Mouse (Mus musculus): ENCODE measurements around the gene Rpl29. TPM values are rescaled to one million over a fixed set of nuclear protein-coding genes. Genes with fewer than 3 reads are reported as not detected.
A peak's percentile ranks its signal among the peaks of the same experiment; 100 is the strongest.

The Rpl29 gene
- 608 and 648 TPM in 2 replicates for polyA plus RNA-seq (2016; fragmentation: Nextera tagmentation; extraction: Ambion mirVana)

DNA sequence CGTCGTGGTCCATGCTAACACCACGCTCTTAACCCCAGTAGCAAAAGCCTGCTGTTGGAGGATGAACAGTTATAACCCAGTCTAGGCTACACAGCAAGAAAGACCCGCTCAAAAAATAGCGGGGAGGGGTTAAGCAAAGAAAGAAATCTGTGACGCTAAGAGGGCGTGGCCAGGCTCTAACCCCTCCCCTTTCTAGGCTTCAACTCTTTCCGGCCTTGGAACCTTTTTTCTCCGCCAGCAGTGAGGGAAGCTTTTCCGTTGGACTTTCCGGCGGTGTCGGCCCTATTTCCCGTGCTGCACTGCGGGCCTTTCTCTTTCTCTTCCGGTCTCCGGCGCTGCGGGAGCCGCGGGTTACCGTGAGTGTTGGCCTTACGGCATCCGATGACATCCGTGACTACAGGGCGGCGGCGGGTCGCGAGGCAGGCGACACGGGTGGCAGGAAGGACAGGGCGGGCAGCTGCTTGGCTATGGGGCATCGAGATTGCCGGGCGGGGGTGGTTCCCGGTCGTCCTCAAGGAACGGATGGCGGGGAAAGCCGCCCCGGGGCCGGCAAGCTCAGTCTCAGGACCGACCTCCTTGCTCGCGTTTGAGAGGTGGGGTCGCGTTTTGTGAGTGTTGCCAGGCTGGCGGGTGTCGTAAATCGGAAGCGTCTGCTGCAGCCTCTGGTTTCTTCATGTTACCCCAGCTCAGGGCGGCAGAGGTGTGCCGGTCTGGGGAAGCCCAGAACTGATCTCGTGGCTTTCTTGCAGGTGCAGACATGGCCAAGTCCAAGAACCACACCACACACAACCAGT is at the start of gene Rpl29:
TSS of gene Rpl29 (plus strand) at position 234 of the 794 bp plus-strand sequence.
- Histone ChIP-seq H3K4me1 (replicated peaks) (peaks cover 24% of the 10 kb centered on the region), H3K27me3 (replicated peaks) (no peaks in the 10 kb centered on the region), H3K9me3 (replicated peaks) (no peaks in the 10 kb centered on the region), H3K4me2 (peak within 1 kb of the TSS; percentile 79), H3K36me3 (peaks cover 36% of the 10 kb centered on the region), H3K27ac (ENCODE audit: poor library complexity, severe bottlenecking) (peak within 1 kb of the TSS; percentile 97), H3K9ac (peak within 1 kb of the TSS; percentile 99), H3K4me3 (peak within 1 kb of the TSS; percentile 95)
- peak; percentile 89 for ATAC-seq (ENCODE audit: insufficient number of reproducible peaks, low FRiP score)
- WGBS = under 1% methylated on average over 55 of the region's 55 CpGs

DNA sequence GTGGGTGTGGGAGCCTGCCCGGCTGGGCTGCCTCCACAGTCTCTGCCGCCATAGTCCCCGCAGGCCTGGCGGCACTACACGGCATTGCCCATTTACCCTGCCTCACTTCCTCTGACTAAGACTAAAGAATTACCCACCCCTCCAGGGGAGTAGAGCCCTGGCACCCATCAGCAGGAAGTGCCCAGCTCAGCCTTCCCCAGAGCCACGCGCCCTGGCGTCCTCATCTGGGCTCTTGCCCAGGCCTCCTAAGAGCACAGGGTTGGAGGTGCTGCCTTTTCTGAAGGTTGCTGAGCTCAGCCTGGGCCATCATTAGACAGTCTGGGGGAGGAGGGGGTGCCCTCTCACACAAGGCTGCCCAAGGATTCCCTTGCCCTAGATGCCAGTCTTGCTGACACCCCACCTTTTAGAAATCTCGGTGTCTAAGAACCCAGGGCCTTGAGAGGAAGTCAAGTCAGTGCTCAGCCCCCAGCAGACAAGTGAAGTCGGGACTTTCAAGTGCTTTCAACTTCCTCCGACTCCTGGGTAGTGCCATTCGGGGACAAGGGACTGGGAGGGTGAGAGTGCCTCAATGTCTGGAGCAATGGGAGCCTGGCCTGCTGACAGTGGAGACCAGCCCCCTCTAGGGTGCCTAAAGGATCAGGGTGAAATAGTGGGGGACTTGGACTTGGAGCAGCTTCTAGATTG is 42.9 kb upstream of the Rpl29 start:
- no peaks in the 10 kb centered on the region for H3K27me3 ChIP-seq (replicated peaks)
- ATAC-seq (ENCODE audit: insufficient number of reproducible peaks, low FRiP score) = no peak
- H3K4me3 ChIP-seq = no peak overlapping the region
- no peaks in the 10 kb centered on the region for H3K36me3 ChIP-seq
- H3K9me3 ChIP-seq (replicated peaks) = no peaks in the 10 kb centered on the region
- H3K4me1 ChIP-seq (replicated peaks) = peaks cover 28% of the 10 kb centered on the region
- H3K9ac ChIP-seq = no peak overlapping the region
- no peak overlapping the region for H3K27ac ChIP-seq (ENCODE audit: poor library complexity, severe bottlenecking)
- no peak overlapping the region for H3K4me2 ChIP-seq
- 78% methylated on average over 12 of the region's 12 CpGs for WGBS

DNA sequence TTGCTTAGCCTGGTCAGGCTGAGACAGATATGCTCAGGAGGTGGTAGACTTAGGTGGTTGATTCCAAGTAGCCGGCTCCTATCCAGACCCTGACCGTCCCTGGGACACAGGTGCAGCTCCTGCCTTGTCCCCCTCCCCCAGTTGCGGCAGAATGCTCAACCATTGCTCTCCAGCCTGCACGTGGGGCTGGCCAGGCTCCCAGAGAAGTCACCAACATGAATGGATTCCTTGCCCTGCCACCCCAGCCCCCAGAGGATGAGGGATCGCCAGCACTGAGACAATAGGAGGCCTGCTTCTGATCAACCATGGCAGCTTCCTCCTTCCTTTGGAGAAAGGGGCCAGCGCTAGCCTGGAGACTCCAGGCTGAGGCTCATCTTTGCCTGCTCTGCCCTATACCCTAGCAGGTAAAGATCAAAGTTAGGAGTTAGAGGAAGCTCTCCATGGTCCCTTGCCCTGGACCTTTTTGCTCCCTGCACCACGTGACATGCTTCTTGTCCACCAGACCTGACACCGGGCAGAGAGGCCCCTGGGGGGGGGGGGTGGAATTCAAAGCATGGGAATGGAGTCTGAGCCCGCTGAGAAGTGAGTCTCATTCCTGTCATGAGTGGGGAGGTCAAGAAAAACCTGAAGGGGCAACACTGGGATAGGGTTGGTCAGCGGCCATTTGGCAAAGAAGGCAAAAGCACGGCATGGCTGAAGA is 36.3 kb upstream of the Rpl29 start:
- Histone ChIP-seq H3K9me3 (replicated peaks) (no peaks in the 10 kb centered on the region), H3K36me3 (no peaks in the 10 kb centered on the region), H3K4me3 (no peak overlapping the region), H3K27ac (ENCODE audit: poor library complexity, severe bottlenecking) (no peak overlapping the region), H3K4me1 (replicated peaks) (peaks cover 60% of the 10 kb centered on the region), H3K9ac (no peak overlapping the region), H3K27me3 (replicated peaks) (no peaks in the 10 kb centered on the region), H3K4me2 (no peak overlapping the region)
- 54% methylated on average over 11 of the region's 11 CpGs for WGBS
- peak; percentile 30 for ATAC-seq (ENCODE audit: insufficient number of reproducible peaks, low FRiP score)

DNA sequence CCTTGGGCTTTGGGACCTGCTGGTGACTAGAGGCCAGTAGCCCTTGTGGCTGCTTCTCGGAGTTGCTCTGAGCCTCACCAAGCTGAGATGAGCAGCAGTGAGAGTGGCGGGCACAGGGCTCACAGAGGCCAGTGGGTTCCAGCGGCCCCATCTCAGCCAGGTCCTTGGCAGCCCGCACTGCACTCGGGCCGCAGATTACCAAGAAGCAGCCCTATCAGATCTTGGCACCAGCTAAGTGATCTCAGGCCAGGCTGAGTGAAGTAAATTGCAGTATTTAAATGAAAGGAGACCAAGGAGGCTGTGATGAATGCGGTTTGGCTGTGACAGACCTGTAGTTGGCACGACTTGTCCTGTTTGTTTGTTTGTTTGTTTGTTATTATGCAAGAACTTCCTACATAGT is 35.7 kb upstream of the Rpl29 start:
- Histone ChIP-seq H3K4me2 (no peak overlapping the region), H3K9ac (no peak overlapping the region), H3K9me3 (replicated peaks) (no peaks in the 10 kb centered on the region), H3K27ac (ENCODE audit: poor library complexity, severe bottlenecking) (no peak overlapping the region), H3K36me3 (no peaks in the 10 kb centered on the region), H3K4me1 (replicated peaks) (peaks cover 64% of the 10 kb centered on the region), H3K4me3 (no peak overlapping the region), H3K27me3 (replicated peaks) (no peaks in the 10 kb centered on the region)
- 78% methylated on average over 8 of the region's 8 CpGs for WGBS
- no peak for ATAC-seq (ENCODE audit: insufficient number of reproducible peaks, low FRiP score)

DNA sequence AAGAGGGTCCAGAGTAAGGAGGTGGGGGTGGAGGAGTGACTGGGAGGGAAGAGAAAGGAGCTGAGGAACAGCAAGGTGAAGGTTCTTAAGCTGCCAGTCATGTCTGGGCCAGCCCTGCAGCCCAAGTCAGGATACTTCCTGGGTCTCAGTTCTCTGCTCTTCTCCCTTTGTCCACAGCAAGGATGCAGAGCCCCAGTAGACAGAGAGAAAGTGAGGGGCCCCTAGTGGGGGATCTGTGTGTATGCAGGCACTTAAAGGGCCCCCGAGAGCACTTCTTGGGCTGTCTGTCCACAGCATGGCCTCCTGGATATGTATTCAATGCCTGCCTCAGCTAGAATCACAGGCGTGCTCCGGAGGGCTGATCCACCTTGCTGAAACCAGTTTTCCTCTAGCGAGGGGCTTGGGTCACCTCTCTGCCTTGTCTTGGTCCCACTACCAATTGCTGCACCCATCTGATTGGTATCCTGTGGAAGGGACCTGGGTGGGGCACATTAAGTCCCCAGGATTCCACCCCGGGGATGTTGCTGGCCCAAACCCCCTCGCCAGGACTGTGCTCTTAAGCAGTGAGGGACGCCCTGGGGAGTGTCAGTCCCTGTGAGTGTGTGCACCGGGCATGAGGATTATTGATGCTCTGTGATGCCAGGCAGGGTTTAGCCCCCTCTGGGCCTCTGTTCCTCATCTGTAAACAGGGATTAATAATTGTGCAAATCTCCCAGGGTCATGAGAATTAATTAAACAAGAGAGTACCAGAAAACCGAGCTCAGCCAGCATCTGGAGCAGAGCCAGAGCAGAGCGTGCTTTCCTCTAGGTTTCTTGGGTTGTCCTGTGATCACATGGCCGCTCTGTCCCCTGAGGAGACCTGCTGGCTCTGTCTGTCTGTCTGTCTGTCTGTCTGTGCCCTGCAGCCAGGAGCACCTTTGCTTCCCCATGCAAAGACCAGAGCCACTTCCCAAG is 34.3 kb upstream of the Rpl29 start:
- Histone ChIP-seq H3K36me3 (no peaks in the 10 kb centered on the region), H3K27ac (ENCODE audit: poor library complexity, severe bottlenecking) (no peak overlapping the region), H3K4me3 (no peak overlapping the region), H3K4me2 (no peak overlapping the region), H3K9ac (no peak overlapping the region), H3K9me3 (replicated peaks) (no peaks in the 10 kb centered on the region), H3K4me1 (replicated peaks) (peaks cover 72% of the 10 kb centered on the region), H3K27me3 (replicated peaks) (no peaks in the 10 kb centered on the region)
- no peak for ATAC-seq (ENCODE audit: insufficient number of reproducible peaks, low FRiP score)
- 53% methylated on average over 11 of the region's 11 CpGs for WGBS

DNA sequence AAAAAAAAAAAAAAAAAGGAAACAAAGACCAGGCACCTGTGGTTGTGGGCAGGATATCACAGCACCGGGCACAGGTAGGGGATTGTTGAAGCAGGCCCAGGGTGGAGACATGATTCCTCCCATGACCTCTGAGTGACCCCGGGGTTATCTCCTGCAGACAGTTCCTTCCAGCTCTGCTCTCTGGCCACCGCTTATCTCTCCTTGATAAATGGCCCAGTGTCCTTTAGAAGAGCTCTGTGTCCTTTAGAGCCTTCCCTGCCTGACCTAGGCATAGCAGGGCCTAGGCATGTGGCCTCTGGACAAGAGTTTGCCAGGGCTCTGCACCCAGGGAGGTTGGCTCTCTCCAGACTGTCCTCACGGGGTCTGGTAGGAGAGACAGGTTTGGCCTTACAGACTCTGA is 31.5 kb upstream of the Rpl29 start:
- peak overlapping the region; percentile 72 for H3K27ac ChIP-seq (ENCODE audit: poor library complexity, severe bottlenecking)
- WGBS = 16% methylated on average over 4 of the region's 4 CpGs
- no peaks in the 10 kb centered on the region for H3K27me3 ChIP-seq (replicated peaks)
- peak overlapping the region; percentile 13; the same call in 1 of the 2 replicates for H3K4me2 ChIP-seq
- 0 out of 2 replicates have a peak overlapping the region, but pooled peaks have one; percentile 38 for H3K9ac ChIP-seq
- ATAC-seq (ENCODE audit: insufficient number of reproducible peaks, low FRiP score) = peak; percentile 44; the same call in 1 of the 2 replicates
- peaks cover 62% of the 10 kb centered on the region for H3K4me1 ChIP-seq (replicated peaks)
- H3K9me3 ChIP-seq (replicated peaks) = no peaks in the 10 kb centered on the region
- H3K36me3 ChIP-seq = no peaks in the 10 kb centered on the region
- H3K4me3 ChIP-seq = no peak overlapping the region

DNA sequence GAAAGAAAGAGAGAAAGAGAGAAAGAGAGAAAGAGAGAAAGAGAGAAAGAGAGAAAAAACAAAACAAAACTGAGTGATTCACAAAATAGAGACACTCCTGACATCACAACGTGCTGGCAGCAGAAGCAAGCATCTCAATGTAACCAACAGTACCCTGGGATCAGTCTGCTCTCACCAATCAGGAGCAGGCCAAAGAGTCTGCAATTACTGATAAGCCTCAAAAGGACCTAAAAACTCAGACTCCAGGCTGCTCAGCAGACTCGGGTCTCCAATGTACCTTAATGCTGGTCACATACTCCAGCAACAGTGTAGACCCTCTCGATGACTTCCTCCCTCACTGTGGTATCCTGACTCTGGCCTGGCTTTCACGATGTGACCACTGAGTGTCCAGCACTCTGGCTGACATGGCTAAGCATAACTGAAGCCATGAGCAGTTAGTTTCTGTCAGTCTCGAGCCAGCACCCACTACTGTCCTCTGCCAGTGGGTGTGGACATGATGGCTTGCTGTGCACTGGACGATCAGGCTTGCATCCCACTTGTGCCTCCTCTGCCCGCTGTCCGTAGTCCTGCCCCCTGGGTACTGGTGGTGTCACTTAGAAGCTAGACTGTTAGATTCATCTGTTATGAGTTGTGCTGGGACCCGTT is 30.5 kb upstream of the Rpl29 start:
- Histone ChIP-seq H3K27ac (ENCODE audit: poor library complexity, severe bottlenecking) (no peak overlapping the region), H3K9me3 (replicated peaks) (no peaks in the 10 kb centered on the region), H3K27me3 (replicated peaks) (no peaks in the 10 kb centered on the region), H3K9ac (no peak overlapping the region), H3K4me1 (replicated peaks) (peaks cover 61% of the 10 kb centered on the region), H3K36me3 (no peaks in the 10 kb centered on the region), H3K4me2 (no peak overlapping the region), H3K4me3 (no peak overlapping the region)
- ATAC-seq (ENCODE audit: insufficient number of reproducible peaks, low FRiP score) = no peak
- 56% methylated on average over 9 of the region's 9 CpGs for WGBS

DNA sequence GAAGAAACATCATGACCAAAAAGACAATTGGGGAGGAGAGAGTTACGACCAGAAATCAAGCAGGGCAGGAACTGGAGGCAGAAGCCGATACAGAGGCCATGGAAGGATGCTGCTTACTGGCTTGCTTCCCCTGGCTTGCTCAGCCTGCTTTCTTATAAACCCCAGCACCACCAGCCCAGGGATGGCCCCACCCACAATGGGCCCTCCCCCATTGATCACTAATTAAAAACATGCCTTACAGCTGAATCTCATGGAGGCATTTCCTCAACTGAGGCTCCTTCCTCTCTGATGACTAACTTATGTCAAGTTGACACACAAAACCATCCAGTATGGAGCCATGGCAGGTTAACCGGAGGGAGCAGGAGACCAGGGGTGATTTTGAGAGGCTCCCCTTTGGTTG is 29.4 kb upstream of the Rpl29 start:
- H3K9me3 ChIP-seq (replicated peaks) = no peaks in the 10 kb centered on the region
- H3K27ac ChIP-seq (ENCODE audit: poor library complexity, severe bottlenecking) = no peak overlapping the region
- H3K9ac ChIP-seq = no peak overlapping the region
- 91% methylated on average over 3 of the region's 3 CpGs for WGBS
- no peak for ATAC-seq (ENCODE audit: insufficient number of reproducible peaks, low FRiP score)
- no peak overlapping the region for H3K4me3 ChIP-seq
- H3K27me3 ChIP-seq (replicated peaks) = no peaks in the 10 kb centered on the region
- H3K4me2 ChIP-seq = no peak overlapping the region
- no peaks in the 10 kb centered on the region for H3K36me3 ChIP-seq
- peaks cover 54% of the 10 kb centered on the region for H3K4me1 ChIP-seq (replicated peaks)

DNA sequence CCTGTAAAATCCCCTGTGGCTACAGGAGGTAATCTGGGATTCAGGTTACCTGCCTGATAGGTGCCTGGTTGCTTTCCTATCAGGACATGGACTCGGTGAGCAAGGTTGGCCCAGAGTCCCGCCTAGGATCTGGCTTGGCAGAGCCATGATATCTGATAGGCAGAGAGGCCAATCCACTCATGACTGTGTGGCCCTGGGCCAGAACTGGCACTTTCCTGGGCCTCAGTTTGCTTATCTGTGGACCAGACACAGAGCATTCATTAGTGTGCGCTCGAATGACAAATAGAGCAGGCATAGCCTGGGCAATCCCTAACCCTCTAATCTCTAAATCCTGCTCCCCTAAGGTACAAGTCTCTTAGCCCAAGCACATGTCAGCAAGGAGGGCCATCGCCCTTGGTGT is 27.1 kb upstream of the Rpl29 start:
- 64% methylated on average over 5 of the region's 5 CpGs for WGBS
- no peak for ATAC-seq (ENCODE audit: insufficient number of reproducible peaks, low FRiP score)
- Histone ChIP-seq H3K9me3 (replicated peaks) (no peaks in the 10 kb centered on the region), H3K4me2 (no peak overlapping the region), H3K27ac (ENCODE audit: poor library complexity, severe bottlenecking) (no peak overlapping the region), H3K4me1 (replicated peaks) (peaks cover 64% of the 10 kb centered on the region), H3K27me3 (replicated peaks) (no peaks in the 10 kb centered on the region), H3K9ac (no peak overlapping the region), H3K36me3 (no peaks in the 10 kb centered on the region), H3K4me3 (no peak overlapping the region)
